In genomic region chr15:12025341-12025740, GRCm38 (mm10) we compare ENCODE assay signal across 20 mouse cellular contexts. TPM values are rescaled to one million over a fixed set of nuclear protein-coding genes. Genes with fewer than 3 reads are reported as not detected.
DNase-seq lines count a peak whose midpoint lies in the region; ATAC-seq lines count a peak whose summit lies in the region.
"Had no signal": no experiment of that assay in that cellular context is flagged by ENCODE, and none has a peak within 500 bp of the region (broad histone marks: within the 10 kb centered on the region; RNA-seq: fewer than 3 reads in every experiment).

No protein-coding gene starts in this region.

- no peak overlapping the region for H3K9ac ChIP-seq in forebrain, embryonic 15.5 days (replicated peaks)
- no peak overlapping the region for H3K9ac ChIP-seq in forebrain, embryonic 12.5 days
- H3K9ac ChIP-seq: hindbrain, embryonic 13.5 days; intestine, embryonic 15.5 days had no signal

- WGBS in forebrain, embryonic 15.5 days: 87% methylated on average over 10 of the region's 10 CpGs
- 89% methylated on average over 10 of the region's 10 CpGs for WGBS in forebrain, embryonic 12.5 days
- WGBS in heart, embryonic 10.5 days: 83% methylated on average over 10 of the region's 10 CpGs

- H3K36me3 ChIP-seq in forebrain, embryonic 15.5 days: no peaks in the 10 kb centered on the region
- H3K36me3 ChIP-seq in forebrain, embryonic 12.5 days (replicated peaks): no peaks in the 10 kb centered on the region
- H3K36me3 ChIP-seq in heart, embryonic 10.5 days: no peaks in the 10 kb centered on the region
- H3K36me3 ChIP-seq: hindbrain, embryonic 10.5 days; hindbrain, embryonic 13.5 days; intestine, embryonic 15.5 days had no signal

- ATAC-seq in forebrain, embryonic 15.5 days (replicated peaks): 0 out of 2 replicates have a peak, but pooled peaks have one; percentile 2
- ATAC-seq in forebrain, embryonic 12.5 days (ENCODE audit: low FRiP score): no peak
- ATAC-seq: activated CD4-positive, CD25-positive, alpha-beta regulatory T cell, adult 4 months; intestine, embryonic 15.5 days had no signal

- H3K9me3 ChIP-seq in forebrain, embryonic 15.5 days: no peaks in the 10 kb centered on the region
- H3K9me3 ChIP-seq in forebrain, embryonic 12.5 days: no peaks in the 10 kb centered on the region
- no peaks in the 10 kb centered on the region for H3K9me3 ChIP-seq in heart, embryonic 10.5 days
- H3K9me3 ChIP-seq: hindbrain, embryonic 10.5 days; hindbrain, embryonic 13.5 days; intestine, embryonic 15.5 days had no signal

- H3K27me3 ChIP-seq in forebrain, embryonic 15.5 days: no peaks in the 10 kb centered on the region
- H3K27me3 ChIP-seq in forebrain, embryonic 12.5 days: no peaks in the 10 kb centered on the region
- H3K27me3 ChIP-seq in heart, embryonic 10.5 days (ENCODE audit: insufficient read depth, poor library complexity, severe bottlenecking): no peaks in the 10 kb centered on the region
- H3K27me3 ChIP-seq: hindbrain, embryonic 13.5 days; intestine, embryonic 15.5 days had no signal

- peaks cover 14% of the 10 kb centered on the region for H3K4me1 ChIP-seq in forebrain, embryonic 15.5 days
- no peaks in the 10 kb centered on the region for H3K4me1 ChIP-seq in forebrain, embryonic 12.5 days
- H3K4me1 ChIP-seq in heart, embryonic 10.5 days: peaks cover 4% of the 10 kb centered on the region; the same call in 1 of the 2 replicates
- H3K4me1 ChIP-seq: hindbrain, embryonic 10.5 days; hindbrain, embryonic 13.5 days; intestine, embryonic 15.5 days had no signal

- no peak overlapping the region for H3K27ac ChIP-seq in forebrain, embryonic 15.5 days (replicated peaks)
- H3K27ac ChIP-seq in forebrain, embryonic 12.5 days: no peak overlapping the region
- no peak overlapping the region for H3K27ac ChIP-seq in heart, embryonic 10.5 days
- H3K27ac ChIP-seq: heart, adult 2 months; hindbrain, embryonic 10.5 days; hindbrain, embryonic 13.5 days; intestine, embryonic 15.5 days had no signal

- DNase-seq in heart, embryonic 10.5 days (ENCODE audit: low spot score): peak; percentile 56
- no peak for DNase-seq in heart, postnatal 4 days
- peak; percentile 65 for DNase-seq in brain, adult 2 months (ENCODE audit: low read depth, low spot score)
- no peak for DNase-seq in embryo, embryonic 10.5 days (ENCODE audit: low spot score)
- DNase-seq: adrenal gland, adult 8-10 months; adrenal gland, postnatal 25 days; cerebellum, adult 18-20 months; cerebellum, adult 9-10 months; cerebellum, postnatal 14 days; gastrocnemius, postnatal 10 days; gastrocnemius, postnatal 36 days; heart, adult 2 months; kidney, adult 11 months; kidney, adult 8-10 months had no signal

- H3K4me3 ChIP-seq in forebrain, embryonic 15.5 days: no peak overlapping the region
- no peak overlapping the region for H3K4me3 ChIP-seq in forebrain, embryonic 12.5 days (replicated peaks)
- no peak overlapping the region for H3K4me3 ChIP-seq in heart, embryonic 10.5 days
- H3K4me3 ChIP-seq: heart, adult 2 months; hindbrain, embryonic 10.5 days; hindbrain, embryonic 13.5 days; intestine, embryonic 15.5 days had no signal

- H3K4me2 ChIP-seq in forebrain, embryonic 15.5 days (replicated peaks): no peak overlapping the region
- H3K4me2 ChIP-seq in forebrain, embryonic 12.5 days: no peak overlapping the region
- H3K4me2 ChIP-seq: intestine, embryonic 15.5 days had no signal

RNA-seq across cellular contexts. Expression of gene Sub1, which starts 28.6 kb away (rescaled TPM):
- 465 and 483 TPM in 2 replicates for polyA plus RNA-seq in forebrain, embryonic 15.5 days (2015; fragmentation: Nextera tagmentation; extraction: Ambion mirVana)
- 666 and 676 TPM in 2 replicates for polyA plus RNA-seq in forebrain, embryonic 12.5 days (2016; fragmentation: Nextera tagmentation; extraction: Ambion mirVana)
- polyA plus RNA-seq in heart, embryonic 10.5 days (2016; fragmentation: Nextera tagmentation; extraction: Ambion mirVana): 627 and 739 TPM in 2 replicates
- total RNA-seq in heart, postnatal 4 days (2021): 100 to 1,000 TPM; 183 to 198 TPM

Comparison
In these comparisons a context has a peak if more than half of its experiments do, and no peak if none do; other contexts are left out.
1. DNase-seq: peak in heart, embryonic 10.5 days (single experiment) and brain, adult 2 months (single experiment); none in heart, postnatal 4 days (single experiment) and embryo, embryonic 10.5 days (single experiment).